Mouse (Mus musculus): ENCODE results near the gene Esyt2.
A peak's percentile ranks its signal among the peaks of the same experiment; 100 is the strongest.

DNA sequence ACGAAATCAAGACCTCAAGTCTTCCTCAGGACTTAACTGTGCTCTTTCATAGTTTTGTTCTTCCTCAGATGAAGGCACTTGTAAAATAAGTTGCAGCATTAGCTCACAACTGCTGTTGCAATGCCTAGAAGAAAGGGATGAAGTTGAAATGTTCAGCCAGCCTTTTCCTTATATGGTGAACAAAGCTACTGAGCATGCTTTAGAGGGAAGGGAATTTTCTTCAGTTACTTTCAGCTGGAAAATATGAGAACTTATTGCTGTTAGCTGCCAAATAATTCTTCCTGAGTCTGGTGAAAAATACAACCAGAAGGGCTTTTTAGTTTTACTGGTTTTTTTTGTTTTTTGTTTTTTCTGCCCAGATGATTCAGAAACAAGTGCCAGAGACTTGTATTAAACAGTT, 45.2 kb downstream of the Esyt2 start:
- TF ChIP-seq TCF12 (IDR thresholded peaks at IDR 0.05; ENCODE audit: insufficient read depth, poor library complexity, severe bottlenecking) (no peak), USF1 (IDR thresholded peaks at IDR 0.05; ENCODE audit: low read depth) (no peak), POLR2A (IDR thresholded peaks at IDR 0.05; ENCODE audit: insufficient read length, low read depth) (no peak), POLR2AphosphoS2 (IDR thresholded peaks at IDR 0.05; ENCODE audit: insufficient read length, low read depth) (no peak), CEBPB (IDR thresholded peaks at IDR 0.05; ENCODE audit: insufficient read depth, poor library complexity, severe bottlenecking) (peak; percentile 28; the same call in 1 of the 2 replicates), E2F4 (IDR thresholded peaks at IDR 0.05; ENCODE audit: insufficient read depth) (no peak), MAX (IDR thresholded peaks at IDR 0.05; ENCODE audit: low read depth) (no peak)

Data from myocyte (in vitro differentiated cells).